Mouse (Mus musculus) hindbrain, postnatal 0 days (tissue): Measurements from ENCODE around the gene Cmya5. TPM values are rescaled to one million over a fixed set of nuclear protein-coding genes. Genes with fewer than 3 reads are reported as not detected.

Source experiments
- ATAC-seq: fragments of 200-750 bp; cut with Nextera tagmentation; 2 replicates; pipeline ENCODE4 v1.8.0; 2017; ENCODE audit warnings: mild to moderate bottlenecking, moderate TSS enrichment, moderate library complexity
- DNase-seq: peaks from one replicate; pipeline ENCODE4 v3.0.0-alpha.2; 2015; ENCODE audit warnings: low spot score
- H3K27ac ChIP-seq: fragments of 300-500 bp; sonication (generic); 2 replicates; pipeline ENCODE4 v1.5.1; 2014; ENCODE audit warnings: mild to moderate bottlenecking
- H3K27me3 ChIP-seq: fragments of 300-500 bp; sonication (generic); 2 replicates; pipeline ENCODE4 v1.6.1; 2014; ENCODE audit warnings: low read length, mixed read lengths; ENCODE audit not compliant: insufficient read depth
- H3K36me3 ChIP-seq: fragments of 300-500 bp; sonication (generic); 2 replicates; pipeline ENCODE4 v1.6.1; 2014; ENCODE audit warnings: low read length, mixed read lengths; ENCODE audit not compliant: insufficient read depth
- H3K4me1 ChIP-seq: fragments of 300-500 bp; sonication (generic); 2 replicates; pipeline ENCODE4 v1.6.1; 2014; ENCODE audit warnings: antibody characterized with exemption, low read length, mixed read lengths; ENCODE audit not compliant: insufficient read depth
- H3K4me2 ChIP-seq: fragments of 300-500 bp; sonication (generic); 2 replicates; pipeline ENCODE4 v1.6.1; 2014; ENCODE audit warnings: low read depth, mild to moderate bottlenecking, low read length, moderate library complexity, mixed read lengths
- H3K4me3 ChIP-seq: fragments of 300-500 bp; sonication (generic); 2 replicates; pipeline ENCODE4 v1.5.1; 2014; ENCODE audit warnings: low read length
- H3K9ac ChIP-seq: fragments of 300-500 bp; sonication (generic); replicated peaks from 2 replicates; pipeline ENCODE4 v1.6.1; 2014; ENCODE audit warnings: mild to moderate bottlenecking, low read length, moderate library complexity, mixed read lengths
- H3K9me3 ChIP-seq: fragments of 300-500 bp; sonication (generic); 2 replicates; pipeline ENCODE4 v1.6.1; 2016; ENCODE audit warnings: low read length, mixed read lengths
- CTCF ChIP-seq: IDR thresholded peaks from 2 replicates; pipeline ENCODE4 v1.5.1; 2016; ENCODE audit warnings: antibody characterized with exemption, control low read depth, low read depth
- WGBS: fragments of 180-500 bp; shearing (Covaris S2); extraction: QIAGEN DNeasy Blood & Tissue Kit; methylation state at CpG from one replicate; pipeline ENCODE4 v1.1.7; 2014; 5-methylcytosine and 5-hydroxymethylcytosine counted together
- polyA plus RNA-seq: library from polyadenylated mRNA; unstranded; fragments of >200 nt; fragmentation: Nextera tagmentation; extraction: Ambion mirVana; gene quantifications from 2 replicates; pipeline ENCODE4 v1.2.1, GENCODE M21; 2015
- total RNA-seq: library from RNA; depleted of rRNA; stranded (reverse); fragments of >200 nt; gene quantifications from 2 replicates; pipeline ENCODE4 v1.2.3, GENCODE M21; 2014

Cmya5 gene
- total and polyA plus RNA-seq, 2 experiments from 2014 or later: 0.26 to 0.94 TPM

DNA sequence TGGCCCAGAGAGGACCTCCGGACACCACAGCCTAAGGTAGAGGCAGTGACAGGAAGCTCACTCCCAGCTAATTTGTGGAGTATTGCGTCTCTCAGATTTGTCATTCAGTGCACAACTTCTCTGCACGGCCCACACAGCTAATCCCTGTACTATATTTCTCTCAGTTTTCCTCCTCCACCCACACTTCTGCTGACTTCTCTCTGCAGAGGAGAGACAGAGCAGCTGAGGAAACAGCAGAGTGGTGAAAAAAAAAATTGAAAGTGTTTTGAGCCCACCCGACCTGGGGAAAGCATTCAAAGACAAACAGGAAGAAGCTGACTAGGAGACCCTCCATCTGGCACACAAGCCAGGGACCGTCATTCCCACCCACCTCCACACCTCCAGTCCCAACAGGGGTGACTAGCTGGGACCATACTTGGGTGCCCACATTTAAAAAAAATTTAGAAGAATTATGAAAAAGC, 85.9 kb downstream of the Cmya5 start:
- WGBS: 80% methylated on average over 5 of the region's 5 CpGs
- no peak for DNase-seq
- H3K4me1 ChIP-seq: no peaks in the 10 kb centered on the region

DNA sequence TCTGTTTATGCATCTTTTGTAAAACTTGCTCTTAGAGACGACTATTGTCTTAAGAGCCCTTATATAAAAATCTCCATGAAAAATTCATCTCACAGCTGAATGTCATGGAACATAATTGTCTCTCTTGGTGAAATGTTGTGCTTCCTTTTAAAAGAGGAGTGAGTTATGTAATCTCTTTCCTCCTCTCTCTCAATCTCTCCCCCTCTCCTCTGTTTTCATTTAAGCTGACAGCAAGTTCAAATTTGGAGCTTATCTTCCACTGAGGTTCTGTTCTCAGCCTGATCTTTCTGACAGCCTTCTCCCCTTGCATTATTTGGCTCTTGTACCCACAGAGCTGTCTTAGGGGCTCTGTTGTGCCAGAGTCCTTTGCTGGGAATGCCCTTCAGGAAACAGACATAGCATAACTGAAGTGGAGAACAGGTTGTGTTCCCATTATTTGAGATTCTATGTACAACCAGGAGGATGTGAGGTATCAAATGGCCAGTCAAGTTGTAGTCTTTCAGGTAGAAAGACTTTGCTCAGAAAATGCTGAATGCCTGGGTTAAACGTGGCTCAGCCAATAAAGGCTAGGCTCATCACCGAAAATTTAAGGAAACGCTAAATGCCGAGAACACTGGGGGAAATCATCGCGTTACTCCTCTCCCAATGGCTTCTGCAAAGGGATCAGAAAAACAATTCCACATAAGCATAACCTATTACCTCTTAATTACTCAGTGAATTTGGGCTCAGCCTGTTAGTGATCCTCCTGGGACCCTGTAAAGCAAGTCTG, 86.8 kb downstream of the Cmya5 start:
- ATAC-seq (no peak), DNase-seq (no peak)
- Histone ChIP-seq H3K36me3 (no peaks in the 10 kb centered on the region), H3K27me3 (no peaks in the 10 kb centered on the region), H3K9me3 (no peaks in the 10 kb centered on the region), H3K4me1 (no peaks in the 10 kb centered on the region), H3K4me3 (no peak overlapping the region), H3K27ac (no peak overlapping the region), H3K9ac (no peak overlapping the region), H3K4me2 (no peak overlapping the region)
- no peak for TF ChIP-seq CTCF
- 80% methylated on average over 7 of the region's 7 CpGs for WGBS

More for the DNA sequence above, 85.9 kb downstream of the Cmya5 start:
- Histone ChIP-seq H3K4me2 (no peak overlapping the region), H3K9me3 (no peaks in the 10 kb centered on the region), H3K4me3 (no peak overlapping the region), H3K27ac (no peak overlapping the region), H3K9ac (no peak overlapping the region), H3K27me3 (no peaks in the 10 kb centered on the region), H3K36me3 (no peaks in the 10 kb centered on the region)
- no peak for ATAC-seq
- no peak for TF ChIP-seq CTCF

DNA sequence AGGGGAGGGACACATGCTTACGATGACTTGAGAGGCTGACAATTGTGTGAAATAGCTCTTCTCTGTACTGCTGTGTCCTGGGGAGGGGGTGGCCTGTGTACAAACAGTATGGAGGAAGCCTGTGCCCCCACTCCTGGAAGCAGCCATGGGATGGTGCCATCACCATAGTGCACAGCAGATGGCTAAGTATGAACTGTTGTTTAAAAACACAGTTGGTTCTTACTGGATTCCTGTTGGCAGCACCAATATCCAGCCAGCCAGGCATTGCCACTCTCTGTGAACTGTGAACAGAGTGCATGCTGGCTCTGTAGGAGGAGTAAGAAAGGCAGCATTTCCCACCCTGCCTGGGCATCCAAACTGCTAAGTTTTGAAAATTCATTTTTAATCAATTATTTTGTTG, 88.4 kb downstream of the Cmya5 start:
- Histone ChIP-seq H3K4me3 (no peak overlapping the region), H3K27me3 (no peaks in the 10 kb centered on the region), H3K36me3 (no peaks in the 10 kb centered on the region), H3K4me1 (no peaks in the 10 kb centered on the region), H3K4me2 (no peak overlapping the region), H3K9ac (no peak overlapping the region), H3K9me3 (no peaks in the 10 kb centered on the region), H3K27ac (no peak overlapping the region)
- DNase-seq (no peak), ATAC-seq (no peak)
- WGBS: 80% methylated on average over 1 of the region's 1 CpGs
- no peak for TF ChIP-seq CTCF

DNA sequence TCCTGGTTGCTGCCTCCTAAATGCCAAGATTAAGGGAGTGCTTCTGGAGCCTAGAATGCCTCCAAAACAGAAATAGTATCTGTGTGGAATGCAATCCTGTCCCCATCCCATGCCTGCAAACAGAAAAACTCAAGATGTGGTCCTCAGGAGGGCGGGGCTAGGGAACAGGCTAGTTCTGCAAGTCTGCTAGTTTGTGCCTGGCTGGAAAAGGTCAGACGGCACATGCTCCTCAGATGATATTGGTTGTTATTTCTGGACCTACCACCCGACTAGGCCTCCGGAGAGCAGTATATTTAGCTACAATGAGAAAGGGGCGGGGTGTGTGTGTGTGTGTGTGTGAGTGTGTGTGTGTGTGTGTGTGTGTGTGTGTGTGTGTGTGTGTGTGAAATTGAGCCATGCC, 93.0 kb downstream of the Cmya5 start:
- H3K27ac ChIP-seq: no peak overlapping the region
- H3K27me3 ChIP-seq: no peaks in the 10 kb centered on the region
- no peaks in the 10 kb centered on the region for H3K4me1 ChIP-seq
- no peaks in the 10 kb centered on the region for H3K36me3 ChIP-seq
- no peak for ATAC-seq
- H3K4me2 ChIP-seq: no peak overlapping the region
- no peaks in the 10 kb centered on the region for H3K9me3 ChIP-seq
- H3K4me3 ChIP-seq: no peak overlapping the region
- no peak overlapping the region for H3K9ac ChIP-seq
- 93% methylated on average over 5 of the region's 5 CpGs for WGBS
- TF ChIP-seq CTCF: no peak
- DNase-seq: no peak

DNA sequence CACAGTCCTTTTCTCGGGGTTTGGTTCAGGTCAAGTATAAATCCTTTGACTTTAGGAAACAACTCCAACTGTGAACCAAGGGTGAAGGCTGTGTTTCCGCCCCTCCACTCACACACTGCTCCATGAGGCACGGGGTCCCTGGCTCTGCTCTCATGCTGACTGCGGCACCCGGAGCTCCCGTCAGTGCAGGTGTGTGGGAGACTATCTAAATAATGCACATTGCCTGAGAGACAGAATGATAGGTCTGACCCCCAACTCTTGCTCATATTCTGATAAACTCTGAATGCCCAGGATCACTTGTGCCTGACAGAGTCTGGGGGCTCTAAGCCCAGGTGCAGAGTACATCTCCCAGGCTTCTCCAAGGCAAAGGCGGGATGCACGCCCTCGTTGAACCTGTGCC, 103.5 kb downstream of the Cmya5 start:
- no peak overlapping the region for H3K9ac ChIP-seq
- no peak overlapping the region for H3K27ac ChIP-seq
- H3K9me3 ChIP-seq: no peaks in the 10 kb centered on the region
- TF ChIP-seq CTCF: no peak
- no peak for ATAC-seq
- H3K4me2 ChIP-seq: no peak overlapping the region
- no peak overlapping the region for H3K4me3 ChIP-seq
- no peak for DNase-seq
- H3K4me1 ChIP-seq: no peaks in the 10 kb centered on the region
- no peaks in the 10 kb centered on the region for H3K27me3 ChIP-seq
- no peaks in the 10 kb centered on the region for H3K36me3 ChIP-seq
- 86% methylated on average over 9 of the region's 9 CpGs for WGBS

DNA sequence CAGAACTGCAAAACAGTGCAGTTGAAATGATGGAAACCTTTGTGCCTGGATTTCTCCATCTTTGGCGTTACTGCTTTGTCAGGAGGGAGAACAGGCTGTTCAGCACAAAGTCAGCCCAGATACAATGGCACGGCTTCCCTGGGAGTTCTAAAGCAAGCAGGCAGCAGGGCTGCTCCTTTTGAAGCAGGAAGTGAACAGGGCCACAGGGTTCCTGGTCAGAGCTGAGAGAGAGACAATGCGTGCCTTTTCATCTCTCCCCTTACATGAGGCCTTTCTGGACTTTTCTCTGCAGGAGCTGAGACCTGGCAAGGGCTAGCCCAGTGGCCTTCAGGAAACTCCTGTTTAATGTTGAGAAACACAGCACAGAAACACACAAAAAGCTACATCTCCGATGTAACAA, 108.3 kb downstream of the Cmya5 start:
- DNase-seq: no peak
- WGBS: 21% methylated on average over 4 of the region's 4 CpGs
- Histone ChIP-seq H3K4me3 (no peak overlapping the region), H3K4me2 (no peak overlapping the region), H3K9ac (no peak overlapping the region), H3K36me3 (no peaks in the 10 kb centered on the region), H3K27me3 (no peaks in the 10 kb centered on the region), H3K27ac (no peak overlapping the region), H3K4me1 (no peaks in the 10 kb centered on the region), H3K9me3 (no peaks in the 10 kb centered on the region)
- ATAC-seq: no peak
- no peak for TF ChIP-seq CTCF

DNA sequence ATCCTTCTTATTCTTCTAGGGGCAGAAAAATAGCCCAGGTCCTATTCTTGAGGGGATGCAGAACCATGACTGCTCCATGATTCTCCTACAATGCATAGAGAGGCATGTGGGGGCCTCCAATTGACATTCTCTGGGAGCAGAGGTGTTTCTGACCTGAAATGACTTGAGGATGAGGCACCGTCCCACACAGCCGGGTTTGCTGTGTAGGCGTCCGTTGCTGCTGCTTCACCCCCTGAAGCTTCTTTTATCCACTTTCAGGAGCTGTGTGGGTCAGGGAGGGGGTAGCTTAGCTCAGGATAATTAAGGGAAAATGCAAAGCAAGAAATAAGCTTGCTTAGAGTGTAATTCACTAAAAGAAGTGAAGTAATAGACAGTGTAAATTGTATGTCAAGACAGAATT, 115.2 kb downstream of the Cmya5 start:
- no peak for ATAC-seq
- Histone ChIP-seq H3K9ac (no peak overlapping the region), H3K27ac (no peak overlapping the region), H3K4me3 (no peak overlapping the region), H3K36me3 (no peaks in the 10 kb centered on the region), H3K4me2 (no peak overlapping the region), H3K9me3 (no peaks in the 10 kb centered on the region), H3K4me1 (no peaks in the 10 kb centered on the region), H3K27me3 (no peaks in the 10 kb centered on the region)
- no peak for DNase-seq
- no peak for TF ChIP-seq CTCF
- 60% methylated on average over 4 of the region's 4 CpGs for WGBS
